Mouse (Mus musculus) kidney, adult 11 months (tissue): ENCODE results near the gene Hist1h1t.
A peak's percentile ranks its signal among the peaks of the same experiment; 100 is the strongest.
"Not testable (repeated sequence)": the region's sequence is repeated elsewhere in the genome, so short reads cannot be mapped to it uniquely, and the experiment has no call there.

Experiments used
- DNase-seq: peaks from one replicate; pipeline ENCODE4 v3.0.0; 2022

The Hist1h1t gene

GRCm38 (mm10) chr13:23695514-23695913, at the start of gene Hist1h1t:
Gene Hist1h1t (plus strand): TSS chr13:23695814.
- DNase-seq, result no peak

GRCm38 (mm10) chr13:23659636-23660366, 35.8 kb upstream of the Hist1h1t start:
- DNase-seq, result no peak

GRCm38 (mm10) chr13:23662536-23662935, 33.1 kb upstream of the Hist1h1t start:
- DNase-seq, result no peak

- no peak for DNase-seq
These were observed 13.5 kb upstream of the Hist1h1t start for GRCm38 (mm10) chr13:23681990-23682582.

- DNase-seq, result no peak
These were observed 13.0 kb upstream of the Hist1h1t start for GRCm38 (mm10) chr13:23682623-23682946.

- not testable (repeated sequence) for DNase-seq
These were observed 12.5 kb upstream of the Hist1h1t start for GRCm38 (mm10) chr13:23682947-23683754.

GRCm38 (mm10) chr13:23683755-23684281, 11.8 kb upstream of the Hist1h1t start, which contains the start of the genes Hist1h2ac and Hist1h2bc:
Gene Hist1h2ac (minus strand): TSS chr13:23683948.
Gene Hist1h2bc (plus strand): TSS chr13:23684199.
- peak; percentile 88 for DNase-seq

GRCm38 (mm10) chr13:23684295-23684945, 11.2 kb upstream of the Hist1h1t start:
- DNase-seq, result peak; percentile 47

GRCm38 (mm10) chr13:23685121-23685861, 10.3 kb upstream of the Hist1h1t start:
- no peak for DNase-seq

GRCm38 (mm10) chr13:23685966-23686365, 9.6 kb upstream of the Hist1h1t start:
- DNase-seq, result no peak

GRCm38 (mm10) chr13:23687181-23687580, 8.4 kb upstream of the Hist1h1t start:
- DNase-seq, result no peak

GRCm38 (mm10) chr13:23687907-23688306, 7.7 kb upstream of the Hist1h1t start:
- no peak for DNase-seq

- no peak for DNase-seq
These were observed 6.7 kb upstream of the Hist1h1t start for GRCm38 (mm10) chr13:23688956-23689355.

- DNase-seq, result no peak
These were observed 6.2 kb upstream of the Hist1h1t start for GRCm38 (mm10) chr13:23689459-23689858.

GRCm38 (mm10) chr13:23693856-23694440, 1.7 kb upstream of the Hist1h1t start:
- DNase-seq, result peak; percentile 86

GRCm38 (mm10) chr13:23694956-23695355, 658 bp upstream of the Hist1h1t start:
- DNase-seq, result no peak

GRCm38 (mm10) chr13:23696061-23696474, 454 bp downstream of the Hist1h1t start:
- DNase-seq, result no peak

GRCm38 (mm10) chr13:23697491-23698299, 2.1 kb downstream of the Hist1h1t start:
- no peak for DNase-seq

- DNase-seq, result peak; percentile 97
These were observed 2.7 kb downstream of the Hist1h1t start, which contains the start of gene Hist1h4c for GRCm38 (mm10) chr13:23698300-23698693. Gene Hist1h4c (minus strand): TSS chr13:23698454.

- DNase-seq, result no peak
These were observed 3.4 kb downstream of the Hist1h1t start for GRCm38 (mm10) chr13:23698996-23699395.

GRCm38 (mm10) chr13:23699767-23700166, 4.2 kb downstream of the Hist1h1t start:
- DNase-seq, result no peak
